Mouse (Mus musculus) spleen, adult 2 months (tissue): ENCODE data around the gene Hoxb6. TPM values are rescaled to one million over a fixed set of nuclear protein-coding genes. Genes with fewer than 3 reads are reported as not detected.
A peak's percentile ranks its signal among the peaks of the same experiment; 100 is the strongest.

Experiments used
- DNase-seq, 2 experiments: peaks; one replicate each; pipeline versions ENCODE4 v3.0.0 to v3.0.0-alpha.2; 2012 to 2021; ENCODE audit warnings: low spot score in 2 of 2, low read depth in 1 of 2
- H3K27ac ChIP-seq: fragments of 200-500 bp; 2 replicates; pipeline ENCODE4 v1.5.1; 2012; ENCODE audit warnings: low read length, inconsistent platforms; ENCODE audit not compliant: insufficient read depth
- H3K27me3 ChIP-seq: fragments of 200-500 bp; 2 replicates; pipeline ENCODE4 v1.6.1; 2012; ENCODE audit warnings: mild to moderate bottlenecking, moderate library complexity, low read length, inconsistent platforms; ENCODE audit not compliant: control insufficient read depth, insufficient read depth
- H3K36me3 ChIP-seq: fragments of 200-500 bp; 2 replicates; pipeline ENCODE4 v1.6.1; 2012; ENCODE audit warnings: mild to moderate bottlenecking, low read length, inconsistent platforms; ENCODE audit not compliant: control insufficient read depth, insufficient read depth
- H3K4me1 ChIP-seq: fragments of 200-500 bp; 2 replicates; pipeline ENCODE4 v1.6.1; 2011; ENCODE audit warnings: inconsistent platforms; ENCODE audit not compliant: control insufficient read depth, insufficient read depth, insufficient read length
- H3K4me3 ChIP-seq: fragments of 200-500 bp; 2 replicates; pipeline ENCODE4 v1.5.1; 2011; ENCODE audit warnings: mild to moderate bottlenecking, inconsistent platforms; ENCODE audit not compliant: insufficient read depth, insufficient read length; ENCODE audit errors: extremely low read depth
- CTCF ChIP-seq: fragments of 200-500 bp; IDR thresholded peaks from 2 replicates; pipeline ENCODE4 v1.5.1; 2011; ENCODE audit warnings: mild to moderate bottlenecking, inconsistent platforms; ENCODE audit not compliant: insufficient read depth, insufficient read length, insufficient replicate concordance; ENCODE audit errors: extremely low read depth
- POLR2A ChIP-seq: fragments of 200-500 bp; IDR thresholded peaks from 2 replicates; pipeline ENCODE4 v1.6.1; 2011; ENCODE audit warnings: low read depth, low read length, inconsistent platforms
- WGBS: fragments of 180-500 bp; shearing (Covaris S2); methylation state at CpG from one replicate; pipeline ENCODE4 v1.1.7; 2018; 5-methylcytosine and 5-hydroxymethylcytosine counted together
- polyA plus RNA-seq: library from polyadenylated mRNA; depleted of rRNA; stranded (reverse); fragments of >200 nt; gene quantifications from 2 replicates; pipeline ENCODE4 v1.2.3, GENCODE M21; 2012

The Hoxb6 gene
- polyA plus RNA-seq, 1 experiment = 1.3 TPM

GRCm38 (mm10) chr11:96255996-96256445, 36.3 kb upstream of the Hoxb6 start:
- no peak overlapping the region for H3K27ac ChIP-seq
- no peaks in the 10 kb centered on the region for H3K36me3 ChIP-seq
- H3K4me1 ChIP-seq = no peaks in the 10 kb centered on the region
- TF ChIP-seq POLR2A (no peak), CTCF (no peak)
- no peak overlapping the region for H3K4me3 ChIP-seq
- WGBS = 22% methylated on average over 14 of the region's 14 CpGs
- DNase-seq = no peak
- peaks cover 20% of the 10 kb centered on the region for H3K27me3 ChIP-seq

- H3K4me1 ChIP-seq = no peaks in the 10 kb centered on the region
- no peaks in the 10 kb centered on the region for H3K36me3 ChIP-seq
- no peak overlapping the region for H3K4me3 ChIP-seq
- no peak for DNase-seq
- TF ChIP-seq POLR2A = no peak
- TF ChIP-seq CTCF = no peak
- H3K27ac ChIP-seq = no peak overlapping the region
- H3K27me3 ChIP-seq = peaks cover 19% of the 10 kb centered on the region
- WGBS = 48% methylated on average over 2 of the region's 2 CpGs
Observed at GRCm38 (mm10) chr11:96257141-96257540, 35.1 kb upstream of the Hoxb6 start.

GRCm38 (mm10) chr11:96259038-96259437, 33.2 kb upstream of the Hoxb6 start:
- Histone ChIP-seq H3K4me3 (no peak overlapping the region), H3K36me3 (no peaks in the 10 kb centered on the region), H3K27ac (no peak overlapping the region), H3K4me1 (no peaks in the 10 kb centered on the region), H3K27me3 (peaks cover 18% of the 10 kb centered on the region; the same call in 1 of the 2 replicates)
- DNase-seq = no peak
- WGBS = 60% methylated on average over 2 of the region's 2 CpGs
- TF ChIP-seq POLR2A (no peak), CTCF (no peak)

- no peaks in the 10 kb centered on the region for H3K4me1 ChIP-seq
- H3K27ac ChIP-seq = no peak overlapping the region
- TF ChIP-seq POLR2A = no peak
- no peak for TF ChIP-seq CTCF
- peaks cover 14% of the 10 kb centered on the region; the same call in 1 of the 2 replicates for H3K27me3 ChIP-seq
- DNase-seq = no peak
- no peak overlapping the region for H3K4me3 ChIP-seq
- H3K36me3 ChIP-seq = no peaks in the 10 kb centered on the region
- 0% methylated on average over 1 of the region's 1 CpGs for WGBS
Observed at GRCm38 (mm10) chr11:96259511-96259910, 32.8 kb upstream of the Hoxb6 start.

- H3K27me3 ChIP-seq = peaks cover 12% of the 10 kb centered on the region
- 36% methylated on average over 23 of the region's 23 CpGs for WGBS
- TF ChIP-seq CTCF (no peak), POLR2A (no peak)
- no peak for DNase-seq
- no peak overlapping the region for H3K4me3 ChIP-seq
- no peak overlapping the region for H3K27ac ChIP-seq
- no peaks in the 10 kb centered on the region for H3K36me3 ChIP-seq
- no peaks in the 10 kb centered on the region for H3K4me1 ChIP-seq
Observed at GRCm38 (mm10) chr11:96260310-96260970, 31.8 kb upstream of the Hoxb6 start.

GRCm38 (mm10) chr11:96261323-96261890, 30.9 kb upstream of the Hoxb6 start:
- WGBS = 9% methylated on average over 24 of the region's 24 CpGs
- Histone ChIP-seq H3K36me3 (no peaks in the 10 kb centered on the region), H3K4me1 (no peaks in the 10 kb centered on the region), H3K4me3 (no peak overlapping the region), H3K27ac (no peak overlapping the region), H3K27me3 (peaks cover 6% of the 10 kb centered on the region)
- DNase-seq = peak in 1 of 2 experiments; percentile 29
- TF ChIP-seq CTCF = peak; percentile 59; the same call in 1 of the 2 replicates
- no peak for TF ChIP-seq POLR2A
